Mouse (Mus musculus) megakaryocyte, embryonic 14.5 days (primary cell): Measurements from ENCODE around the gene Ttc39b.

ENCODE experiments used
- FLI1 ChIP-seq: IDR thresholded peaks from 2 replicates; pipeline ENCODE4 v1.6.1; 2012; ENCODE audit warnings: low read length, inconsistent platforms, mixed read lengths
- GATA1 ChIP-seq: IDR thresholded peaks from 3 replicates; pipeline ENCODE4 v1.6.1; 2012; ENCODE audit warnings: mixed read lengths, low read length, inconsistent platforms, borderline replicate concordance

GRCm38 (mm10) chr4:83353276-83353675 is 29.2 kb upstream of the Ttc39b start:
- no peak for TF ChIP-seq GATA1
- TF ChIP-seq FLI1 = no peak
